Mouse (Mus musculus) lung, postnatal 4 days (tissue): ENCODE data around the gene Mlip.
A peak's percentile ranks its signal among the peaks of the same experiment; 100 is the strongest.
"Not testable (repeated sequence)": the region's sequence is repeated elsewhere in the genome, so short reads cannot be mapped to it uniquely, and the experiment has no call there.

ENCODE experiments used
- DNase-seq, 2 experiments: peaks; one replicate each; pipeline ENCODE4 v3.0.0; 2021

Gene Mlip

GRCm38 (mm10) chr9:77352432-77353175, at the start of gene Mlip:
Gene Mlip (minus strand): TSS chr9:77352969.
- no peak for DNase-seq

DNA sequence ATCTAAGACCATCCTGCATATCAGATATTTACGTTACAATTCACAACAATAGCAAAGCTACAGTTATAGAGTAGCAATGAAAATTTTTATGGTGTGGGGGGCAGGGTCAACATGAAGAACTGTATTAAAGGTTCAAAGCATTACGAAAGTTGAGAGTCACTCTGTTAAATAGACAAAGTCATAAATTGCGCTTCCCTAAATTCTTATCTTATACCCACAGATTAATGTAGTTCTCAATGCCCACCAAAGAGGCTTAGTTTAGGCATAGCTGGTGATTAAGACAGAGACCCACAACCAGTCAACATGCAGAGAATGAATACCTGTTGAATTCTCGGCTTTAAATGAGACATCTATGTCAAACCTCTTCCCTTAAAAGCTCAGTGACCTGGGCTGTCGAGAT, 47.0 kb upstream of the Mlip start:
- DNase-seq, result no peak

DNA sequence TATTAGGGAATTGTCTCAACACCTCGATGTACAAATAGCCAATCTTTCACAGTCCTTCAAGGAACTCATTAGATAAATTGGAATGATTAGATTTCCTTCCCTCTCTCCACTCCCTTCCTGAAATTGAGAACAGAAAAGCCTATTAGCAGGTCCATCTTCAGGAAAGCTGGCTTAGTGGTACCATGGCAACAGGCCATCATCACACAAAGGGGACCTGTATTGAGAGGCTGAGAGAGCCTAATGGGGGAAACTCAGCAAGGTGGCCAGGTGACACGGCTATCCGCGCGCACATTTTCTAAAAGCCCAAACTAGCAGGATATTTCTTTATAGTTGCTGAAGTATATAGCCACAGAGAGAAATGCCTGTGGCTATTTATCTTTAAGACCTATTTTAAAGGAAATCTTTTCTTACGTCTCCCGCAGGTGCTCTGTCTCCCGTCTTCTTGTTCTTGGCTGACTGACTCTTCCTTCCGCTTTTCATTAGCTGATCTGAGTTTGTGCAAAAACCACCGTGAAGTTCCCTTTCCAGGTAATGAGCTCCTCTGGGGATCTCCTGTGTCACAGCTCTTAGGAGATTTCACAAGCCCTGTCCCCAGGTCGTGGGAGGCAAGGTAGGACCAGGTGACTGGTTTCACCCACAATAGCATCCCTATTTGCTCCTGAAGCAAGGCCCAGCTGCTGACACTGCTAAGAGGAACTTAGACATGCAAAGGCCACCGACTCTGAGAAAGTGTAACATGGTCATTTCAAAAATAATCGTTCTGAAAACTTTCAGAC, 46.3 kb upstream of the Mlip start:
- no peak for DNase-seq

DNA sequence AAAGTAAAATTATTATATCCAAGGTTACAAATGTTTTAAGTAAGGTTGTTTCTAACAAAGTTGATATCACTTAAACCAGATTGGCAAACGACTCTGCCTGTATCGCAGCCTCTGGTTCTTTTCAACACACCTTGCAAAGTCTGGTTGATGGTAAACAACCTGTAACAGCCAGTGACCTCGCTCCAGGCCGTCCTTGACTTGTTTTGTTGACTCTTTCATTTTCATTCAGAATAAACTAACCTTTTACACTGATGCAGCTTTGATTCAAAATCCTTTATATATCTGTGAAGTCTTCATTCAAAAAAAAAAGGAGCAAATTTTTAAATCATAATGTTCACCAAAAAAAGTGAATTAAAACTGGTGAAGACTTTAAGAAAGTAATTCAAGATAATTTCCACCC, 44.3 kb upstream of the Mlip start:
- DNase-seq, result no peak

GRCm38 (mm10) chr9:77391248-77391647, 38.5 kb upstream of the Mlip start:
- no peak for DNase-seq

GRCm38 (mm10) chr9:77388956-77389355, 36.2 kb upstream of the Mlip start:
- DNase-seq, result no peak

GRCm38 (mm10) chr9:77386751-77387150, 34.0 kb upstream of the Mlip start:
- no peak for DNase-seq

DNA sequence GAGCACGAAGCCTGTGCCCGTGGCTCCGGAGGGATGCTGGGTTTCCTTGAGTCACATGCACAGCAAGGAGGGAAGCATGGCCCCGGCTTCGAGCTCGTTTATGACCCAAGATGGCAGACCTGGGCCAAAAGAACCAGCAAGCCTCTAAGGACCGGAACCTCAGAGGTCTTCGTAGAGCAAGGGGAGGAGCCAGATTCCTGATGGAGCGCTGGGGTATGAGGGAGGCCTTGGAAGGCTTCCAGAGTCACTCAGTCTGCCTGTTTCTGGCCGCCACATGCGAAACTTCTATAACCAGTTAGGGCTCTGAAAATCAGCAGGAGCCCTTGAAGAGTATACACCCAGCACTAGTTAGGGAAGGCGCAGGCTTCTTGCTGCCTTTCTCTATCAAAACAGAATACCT, 32.8 kb upstream of the Mlip start:
- no peak for DNase-seq

- no peak for DNase-seq
Observed at GRCm38 (mm10) chr9:77384651-77385050, 31.9 kb upstream of the Mlip start.

- DNase-seq, result no peak
Observed at GRCm38 (mm10) chr9:77383951-77384350, 31.2 kb upstream of the Mlip start.

- DNase-seq, result no peak
Observed at GRCm38 (mm10) chr9:77382514-77382913, 29.7 kb upstream of the Mlip start.

- peak; percentile 65 to 81 for DNase-seq
Observed at GRCm38 (mm10) chr9:77381565-77381964, 28.8 kb upstream of the Mlip start.

GRCm38 (mm10) chr9:77379625-77380024, 26.9 kb upstream of the Mlip start:
- peak; percentile 57 to 65 for DNase-seq

DNA sequence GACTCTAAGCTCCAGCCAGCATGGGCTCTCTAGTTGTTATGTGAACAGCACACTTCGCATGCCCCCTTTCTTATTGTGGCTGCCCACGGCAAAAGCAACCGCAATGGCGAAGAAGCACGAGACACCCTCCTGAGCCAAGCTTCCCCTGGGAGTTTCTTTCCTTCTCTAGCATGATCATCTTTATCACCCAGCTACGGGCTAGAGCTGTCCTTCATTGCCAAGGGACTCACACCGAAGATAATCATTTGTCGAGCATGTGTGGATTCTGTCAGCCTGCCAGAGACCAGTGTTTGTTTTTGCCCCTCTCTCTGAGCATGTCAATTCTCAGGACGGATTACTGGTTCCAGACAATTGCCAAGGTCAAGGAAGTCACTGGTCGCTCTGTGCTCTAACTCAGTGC, 24.9 kb upstream of the Mlip start:
- DNase-seq, result no peak

DNA sequence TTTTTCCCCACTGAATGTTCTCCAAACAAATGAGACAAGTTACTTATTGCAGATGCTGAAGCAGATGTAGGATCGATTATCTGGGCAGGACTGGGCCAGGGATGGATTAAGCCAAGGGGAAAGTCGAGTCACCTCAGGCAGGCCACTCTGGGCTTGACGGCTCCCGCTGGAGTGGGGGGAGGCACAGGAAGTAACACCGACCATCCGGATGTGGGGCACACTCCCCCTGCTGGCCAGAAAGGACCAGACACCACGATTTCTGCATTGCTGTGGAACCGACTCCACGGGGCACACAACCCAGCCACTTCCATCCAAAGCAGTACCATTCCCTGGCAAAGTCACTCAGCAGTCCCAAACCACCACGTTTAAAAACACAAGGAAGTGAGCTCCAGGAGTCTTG, 24.3 kb upstream of the Mlip start:
- peak; percentile 46 to 49 for DNase-seq

DNA sequence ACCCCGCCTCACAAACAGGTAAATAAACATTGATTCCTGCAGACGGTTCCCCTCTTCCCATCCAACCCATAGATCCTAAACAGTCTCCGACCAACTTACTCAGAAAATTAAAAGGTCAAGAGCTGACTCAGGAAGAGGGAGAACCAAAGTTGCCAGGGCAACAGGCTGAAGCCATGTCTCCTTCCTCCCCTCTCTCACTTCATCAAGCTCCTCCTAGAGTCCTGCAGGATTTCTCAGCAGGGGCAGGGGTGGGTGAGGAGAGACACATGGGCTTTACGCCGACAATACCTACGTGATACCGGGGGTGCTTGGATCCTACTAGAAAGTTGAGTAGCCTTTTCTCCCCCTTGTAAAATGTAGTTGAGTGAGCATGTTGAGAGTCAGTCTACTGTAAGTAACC, 23.8 kb upstream of the Mlip start:
- no peak for DNase-seq

DNA sequence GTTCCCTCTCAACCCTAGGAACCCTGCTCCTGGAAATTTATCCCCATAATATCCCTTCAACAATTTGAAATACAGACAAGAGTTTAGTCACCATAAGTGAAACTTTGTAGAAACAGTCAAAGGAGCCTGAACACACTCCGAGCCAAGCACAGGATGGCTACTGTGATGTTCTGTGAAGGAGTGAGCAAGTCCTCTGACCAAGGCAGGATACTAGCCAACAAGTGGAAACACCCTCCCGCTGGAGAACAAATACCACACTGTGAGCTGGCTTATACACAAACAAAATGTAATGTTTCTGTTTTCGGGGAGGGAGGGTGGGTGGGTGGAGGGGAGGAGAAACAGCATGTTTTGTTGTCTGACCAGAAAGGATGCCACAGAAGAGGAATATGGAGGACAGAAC, 17.9 kb upstream of the Mlip start:
- no peak for DNase-seq

DNA sequence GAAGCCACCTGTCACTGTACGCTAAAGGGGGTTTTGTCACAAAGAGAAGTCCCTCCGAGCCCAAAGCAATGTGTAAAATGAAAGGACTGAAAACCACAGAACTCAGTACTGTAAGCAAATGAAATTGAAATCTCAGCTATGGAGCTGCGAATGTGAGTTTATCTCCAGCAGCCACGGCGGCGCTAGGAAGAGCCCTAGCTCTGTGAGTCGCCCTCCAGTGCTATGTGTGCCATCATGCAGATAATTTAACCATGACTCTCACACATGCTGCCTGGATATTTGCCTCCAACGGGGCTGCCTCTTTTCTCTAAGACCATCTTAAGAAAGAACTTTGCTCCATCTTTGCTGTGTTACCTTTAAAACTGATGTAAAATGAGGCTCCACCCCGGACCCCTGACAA, 16.5 kb upstream of the Mlip start:
- DNase-seq, result no peak

- DNase-seq, result not testable (repeated sequence)
Observed at GRCm38 (mm10) chr9:77364681-77365080, 11.9 kb upstream of the Mlip start.

DNA sequence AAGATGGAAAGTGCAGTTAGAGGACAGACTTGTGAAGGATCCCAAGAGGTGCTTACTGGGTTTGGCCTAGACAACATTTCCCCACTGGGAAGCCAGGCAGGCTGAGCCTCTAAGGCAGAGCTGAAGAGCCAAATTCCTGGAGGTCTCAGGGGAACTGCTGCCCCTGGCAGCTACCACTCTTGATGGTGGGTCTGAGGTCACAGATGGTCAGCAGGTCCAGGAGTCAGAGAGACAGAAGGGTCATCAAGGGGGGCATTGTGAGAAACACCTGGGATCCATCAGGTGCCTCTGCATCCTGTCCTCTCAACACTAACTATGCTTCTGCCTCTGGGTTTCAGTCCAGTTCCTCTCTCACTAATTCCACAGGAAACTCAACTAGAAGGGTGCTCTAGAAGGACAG, 10.1 kb upstream of the Mlip start:
- no peak for DNase-seq

GRCm38 (mm10) chr9:77360654-77361053, 7.9 kb upstream of the Mlip start:
- DNase-seq, result no peak

- no peak for DNase-seq
Observed at GRCm38 (mm10) chr9:77359278-77359973, 6.7 kb upstream of the Mlip start.

DNA sequence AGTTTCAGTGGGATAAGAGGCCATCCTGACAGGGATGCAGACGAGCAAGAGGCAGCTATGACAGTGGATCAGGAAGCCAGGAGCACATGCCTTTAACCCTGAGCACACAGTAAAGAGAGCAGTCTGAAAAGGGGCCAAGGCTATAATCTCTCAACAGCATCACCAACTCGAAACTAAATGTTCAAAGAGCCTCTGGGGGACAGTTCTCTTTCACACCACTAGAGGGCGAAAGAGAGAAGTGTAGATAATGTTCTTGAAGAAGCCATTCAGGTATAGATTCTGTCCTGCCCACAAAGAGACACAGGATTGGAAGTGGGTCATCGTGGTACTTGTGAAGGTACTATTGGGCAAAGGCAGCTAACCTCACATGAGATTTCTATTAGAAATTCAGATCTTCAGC, 1.2 kb upstream of the Mlip start:
- DNase-seq, result no peak

DNA sequence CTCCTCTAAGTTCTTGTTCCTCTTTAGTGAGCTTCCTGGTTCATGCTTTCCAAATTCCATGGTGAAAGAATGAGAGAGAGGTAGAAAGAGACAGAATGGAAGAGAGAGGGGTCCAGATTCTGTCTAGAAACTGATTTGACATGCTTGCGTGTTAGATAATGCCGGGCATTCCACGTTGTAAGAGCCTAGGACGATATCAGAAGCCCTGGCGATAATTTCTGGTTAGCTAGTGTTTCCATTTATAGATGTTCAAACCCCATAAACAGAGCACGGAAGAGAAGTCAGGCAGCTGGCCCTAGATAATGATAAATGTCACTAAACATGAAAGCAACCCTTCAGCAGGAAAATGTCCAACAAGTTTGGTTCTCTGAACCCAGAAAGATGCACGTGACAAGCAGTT, 5.1 kb downstream of the Mlip start:
- DNase-seq, result no peak
